Comparison of ENCODE assay signal across 23 mouse cellular contexts in the genomic region with DNA sequence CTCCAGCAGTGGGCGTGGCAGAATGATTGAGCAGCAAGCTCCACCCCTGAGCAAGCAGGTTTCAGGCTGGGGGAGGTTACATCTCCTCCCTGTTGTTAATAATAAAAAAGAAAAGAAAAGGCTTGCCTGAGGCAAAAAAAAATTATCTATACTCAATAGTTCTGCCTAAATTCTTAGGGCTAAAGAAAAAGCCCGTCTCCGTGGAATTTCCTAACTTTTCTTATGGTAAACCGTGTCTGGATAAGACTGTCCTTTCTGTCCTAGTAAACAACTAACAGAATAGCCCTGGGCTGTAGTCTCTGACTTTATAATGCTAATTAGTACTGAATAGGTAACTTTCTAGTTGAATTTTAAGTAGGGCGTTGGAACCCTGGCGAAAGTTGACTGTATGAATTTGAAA. TPM values are rescaled to one million over a fixed set of nuclear protein-coding genes. Genes with fewer than 3 reads are reported as not detected.
DNase-seq lines count a peak whose midpoint lies in the region; TF ChIP-seq lines count a peak whose summit lies in the region.
"Not testable (repeated sequence)": the region's sequence is repeated elsewhere in the genome, so short reads cannot be mapped to it uniquely, and the experiment has no call there.
"Had no signal": no experiment of that assay in that cellular context is flagged by ENCODE, and none has a peak within 500 bp of the region (broad histone marks: within the 10 kb centered on the region; RNA-seq: fewer than 3 reads in every experiment).

No protein-coding gene starts in this region.

- H3K9me3 ChIP-seq in ES-Bruce4 (replicated peaks; ENCODE audit: control insufficient read depth, insufficient read depth, low read length, poor library complexity, severe bottlenecking): peaks cover 28% of the 10 kb centered on the region
- not testable (repeated sequence) for H3K9me3 ChIP-seq in ES-E14 (ENCODE audit: control insufficient read depth, insufficient read depth, low read depth, low read length)

- TF ChIP-seq CTCF in ES-Bruce4 (IDR thresholded peaks at IDR 0.05; ENCODE audit: low read depth, low read length): not testable (repeated sequence)

- H3K4me3 ChIP-seq in ES-Bruce4 (ENCODE audit: low read depth, low read length); ES-E14 (ENCODE audit: insufficient read depth in 1 of 2, low read depth in 1 of 2, low read length in 2 of 2, poor library complexity in 1 of 2, severe bottlenecking in 1 of 2): not testable (repeated sequence)

- DNase-seq in ES-E14 (ENCODE audit: low read depth, low spot score) (peak; percentile 56), ZHBTc4 (ENCODE audit: low read depth, low spot score) (peak; percentile 89)
- peak; percentile 4 to 27 for DNase-seq in kidney, adult 8-10 months
- DNase-seq in kidney, postnatal 36 days: peak; percentile 7 to 13

- not testable (repeated sequence) for H3K4me1 ChIP-seq in ES-Bruce4 (ENCODE audit: control insufficient read depth, insufficient read depth, low read length); ES-E14 (ENCODE audit: control insufficient read depth in 2 of 2, insufficient read depth in 2 of 2, low read length in 2 of 2, poor library complexity in 1 of 2)

- in situ Hi-C loops in ES-E14 (cut with MboI; ENCODE audit: low sequenced_read_pairs in 2 of 2, unreplicated experiment in 2 of 2): not testable (repeated sequence)

- TF ChIP-seq EP300 in ES-Bruce4 (IDR thresholded peaks at IDR 0.05; ENCODE audit: insufficient read depth, low read depth, low read length): 0 out of 2 replicates have a peak, but pooled peaks have one; percentile 16

- H3K9ac ChIP-seq in ES-Bruce4 (ENCODE audit: low read depth, poor library complexity, severe bottlenecking); ES-E14 (ENCODE audit: insufficient read depth, low read depth, low read length, poor library complexity, severe bottlenecking): not testable (repeated sequence)

- not testable (repeated sequence) for H3K27me3 ChIP-seq in ES-Bruce4 (ENCODE audit: control insufficient read depth, insufficient read depth, low read length, poor library complexity, severe bottlenecking)

- H3K27ac ChIP-seq in ES-Bruce4 (ENCODE audit: insufficient read depth, low read length): peak overlapping the region; percentile 96
- peak overlapping the region; percentile 90 for H3K27ac ChIP-seq in ES-E14 (ENCODE audit: insufficient read depth, low read depth, low read length, poor library complexity, severe bottlenecking)

- H3K36me3 ChIP-seq in ES-Bruce4 (ENCODE audit: control insufficient read depth, insufficient read depth, low read length, poor library complexity, severe bottlenecking); ES-E14 (ENCODE audit: control insufficient read depth, insufficient read depth, low read length, poor library complexity, severe bottlenecking): not testable (repeated sequence)

- TF ChIP-seq POLR2A in ES-Bruce4 (IDR thresholded peaks at IDR 0.05; ENCODE audit: insufficient read depth, low read length): not testable (repeated sequence)

TF ChIP-seq in ES-E14, 5 proteins besides CTCF, POLR2A, EP300 and RAD21:
- TF ChIP-seq CHD2 (IDR thresholded peaks at IDR 0.05; ENCODE audit: low read depth, low read length): peak; percentile 43; the same call in 1 of the 2 replicates

RNA-seq across cellular contexts. Expression of gene Cyp2b23, which starts 20.0 kb away (rescaled TPM):
- polyA plus RNA-seq in ES-Bruce4 (2011; ENCODE audit: insufficient read depth, insufficient read length, low read depth, missing spikeins): 4.1 TPM in 2 replicates
- total RNA-seq in ES-E14 (2012; rRNA removed): 1.1 and 1.7 TPM in 2 replicates
- total RNA-seq: adrenal gland, adult 2 months; adrenal gland, postnatal 10 days; adrenal gland, postnatal 25 days; adrenal gland, postnatal 4 days; CH12.LX; common myeloid progenitor, adult 5-6 weeks; MEL had no signal
- polyA plus RNA-seq: adrenal gland, adult 2 months; brain, embryonic 14.5 days; CD4-positive, CD25-positive, alpha-beta regulatory T cell, adult 4 months; embryonic facial prominence, embryonic 11.5 days; embryonic facial prominence, embryonic 13.5 days; embryonic facial prominence, embryonic 15.5 days; erythroblast, embryonic 14.5 days; forebrain, embryonic 10.5 days; forebrain, embryonic 12.5 days; forebrain, embryonic 14.5 days; forebrain, embryonic 16.5 days; frontal cortex, adult 2 months had no signal

RNA-seq across cellular contexts. Expression of gene Cyp2b19, which starts 50.8 kb away (rescaled TPM):
- not detected in 2 replicates for polyA plus RNA-seq in ES-Bruce4 (2011; ENCODE audit: insufficient read depth, insufficient read length, low read depth, missing spikeins)
- not detected in 2 replicates for total RNA-seq in ES-E14 (2012; rRNA removed)
- total RNA-seq: adrenal gland, adult 2 months; adrenal gland, postnatal 10 days; adrenal gland, postnatal 25 days; adrenal gland, postnatal 4 days; common myeloid progenitor, adult 5-6 weeks; MEL had no signal
- polyA plus RNA-seq: adrenal gland, adult 2 months; CD4-positive, CD25-positive, alpha-beta regulatory T cell, adult 4 months; embryonic facial prominence, embryonic 11.5 days; embryonic facial prominence, embryonic 13.5 days; erythroblast, embryonic 14.5 days; frontal cortex, adult 2 months had no signal

Comparison
In these comparisons a context has a peak if more than half of its experiments do, and no peak if none do; other contexts are left out.
1. DNase-seq: peak in every context shown above with its lines; median percentile 89 in ZHBTc4; 56 in ES-E14; 16 in kidney, adult 8-10 months; 10 in kidney, postnatal 36 days.